Mouse (Mus musculus): ENCODE measurements around the gene Golm1.

GRCm38 (mm10) chr13:59647484-59647883 lies 28.1 kb downstream of the Golm1 start:
- TF ChIP-seq CTCF (IDR thresholded peaks at IDR 0.05; ENCODE audit: borderline replicate concordance, insufficient read depth, low read depth, low read length) (no peak), POLR2A (IDR thresholded peaks at IDR 0.05; ENCODE audit: borderline replicate concordance, insufficient read depth, low read length) (no peak)

Data from cerebellum, adult 2 months (tissue).